Mouse (Mus musculus): ENCODE data around the gene Tmem254a.
"Not testable (repeated sequence)": the region's sequence is repeated elsewhere in the genome, so short reads cannot be mapped to it uniquely, and the experiment has no call there.

Tmem254a gene

GRCm38 (mm10) chr14:25927562-25927881 is at the start of gene Tmem254a:
Gene Tmem254a (minus strand): TSS chr14:25927672.
- DNase-seq (ENCODE audit: low read depth), result not testable (repeated sequence)

- DNase-seq (ENCODE audit: low read depth), result not testable (repeated sequence)
Observed at GRCm38 (mm10) chr14:25957861-25958260, 30.4 kb upstream of the Tmem254a start.

- not testable (repeated sequence) for DNase-seq (ENCODE audit: low read depth)
Observed at GRCm38 (mm10) chr14:25938004-25938403, 10.5 kb upstream of the Tmem254a start, which contains the start of gene Cphx1. Gene Cphx1 (plus strand): TSS chr14:25938304.

- DNase-seq (ENCODE audit: low read depth), result not testable (repeated sequence)
Observed at GRCm38 (mm10) chr14:25936867-25937630, 9.6 kb upstream of the Tmem254a start.

- not testable (repeated sequence) for DNase-seq (ENCODE audit: low read depth)
Observed at GRCm38 (mm10) chr14:25926814-25927561, 484 bp downstream of the Tmem254a start.

- not testable (repeated sequence) for DNase-seq (ENCODE audit: low read depth)
Observed at GRCm38 (mm10) chr14:25918427-25919170, 8.9 kb downstream of the Tmem254a start.

- not testable (repeated sequence) for DNase-seq (ENCODE audit: low read depth)
Observed at GRCm38 (mm10) chr14:25908976-25909375, 18.5 kb downstream of the Tmem254a start.

GRCm38 (mm10) chr14:25907272-25907671 is 20.2 kb downstream of the Tmem254a start:
- not testable (repeated sequence) for DNase-seq (ENCODE audit: low read depth)

GRCm38 (mm10) chr14:25905243-25905642 is 22.2 kb downstream of the Tmem254a start:
- not testable (repeated sequence) for DNase-seq (ENCODE audit: low read depth)

GRCm38 (mm10) chr14:25903000-25903399 is 24.5 kb downstream of the Tmem254a start, which contains the start of gene Plac9a:
Gene Plac9a (minus strand): TSS chr14:25903100.
- DNase-seq (ENCODE audit: low read depth), result not testable (repeated sequence)

GRCm38 (mm10) chr14:25895686-25896085 is 31.8 kb downstream of the Tmem254a start:
- not testable (repeated sequence) for DNase-seq (ENCODE audit: low read depth)

- not testable (repeated sequence) for DNase-seq (ENCODE audit: low read depth)
Observed at GRCm38 (mm10) chr14:25894566-25894965, 32.9 kb downstream of the Tmem254a start.

GRCm38 (mm10) chr14:25885886-25886285 is 41.6 kb downstream of the Tmem254a start:
- not testable (repeated sequence) for DNase-seq (ENCODE audit: low read depth)

GRCm38 (mm10) chr14:25881769-25882168 is 45.7 kb downstream of the Tmem254a start:
- not testable (repeated sequence) for DNase-seq (ENCODE audit: low read depth)

- DNase-seq (ENCODE audit: low read depth), result not testable (repeated sequence)
Observed at GRCm38 (mm10) chr14:25876640-25877039, 50.8 kb downstream of the Tmem254a start.

All from c-Kit-positive CD71-positive TER-119-negative erythroid progenitor cells, embryonic 14.5 days (primary cell).